Mouse (Mus musculus) midbrain, embryonic 12.5 days (tissue): Measurements from ENCODE around the gene Fgfr2. TPM values are rescaled to one million over a fixed set of nuclear protein-coding genes. Genes with fewer than 3 reads are reported as not detected.

ENCODE experiments used
- ATAC-seq: fragments of 200-750 bp; cut with Nextera tagmentation; 2 replicates; pipeline ENCODE4 v1.8.0; 2017; ENCODE audit warnings: low read depth, moderate TSS enrichment, moderate library complexity; ENCODE audit not compliant: low FRiP score
- H3K27ac ChIP-seq: fragments of 300-500 bp; sonication (generic); replicated peaks from 2 replicates; pipeline ENCODE4 v1.5.1; 2016; ENCODE audit warnings: mild to moderate bottlenecking
- H3K27me3 ChIP-seq: fragments of 300-500 bp; sonication (generic); 2 replicates; pipeline ENCODE4 v1.6.1; 2016; ENCODE audit warnings: mild to moderate bottlenecking
- H3K36me3 ChIP-seq: fragments of 300-500 bp; sonication (generic); 2 replicates; pipeline ENCODE4 v1.6.1; 2016
- H3K4me1 ChIP-seq: fragments of 300-500 bp; sonication (generic); 2 replicates; pipeline ENCODE4 v1.6.1; 2016
- H3K4me2 ChIP-seq: fragments of 300-500 bp; sonication (generic); replicated peaks from 2 replicates; pipeline ENCODE4 v1.6.1; 2016; ENCODE audit warnings: mild to moderate bottlenecking, moderate library complexity
- H3K4me3 ChIP-seq: fragments of 300-500 bp; sonication (generic); 2 replicates; pipeline ENCODE4 v1.5.1; 2016; ENCODE audit warnings: mild to moderate bottlenecking
- H3K9ac ChIP-seq: fragments of 300-500 bp; sonication (generic); replicated peaks from 2 replicates; pipeline ENCODE4 v1.6.1; 2016; ENCODE audit warnings: mild to moderate bottlenecking, moderate library complexity
- H3K9me3 ChIP-seq: fragments of 300-500 bp; sonication (generic); 2 replicates; pipeline ENCODE4 v1.6.1; 2016; ENCODE audit warnings: mild to moderate bottlenecking
- WGBS: fragments of 180-500 bp; shearing (Covaris S2); methylation state at CpG from one replicate; pipeline ENCODE4 v1.1.7; 2016; 5-methylcytosine and 5-hydroxymethylcytosine counted together
- polyA plus RNA-seq: library from polyadenylated mRNA; unstranded; fragments of >200 nt; fragmentation: Nextera tagmentation; extraction: Ambion mirVana; gene quantifications from 2 replicates; pipeline ENCODE4 v1.2.1, GENCODE M21; 2016

The Fgfr2 gene
- polyA plus RNA-seq, 1 experiment from 2014 or later, result 96.5 TPM

DNA sequence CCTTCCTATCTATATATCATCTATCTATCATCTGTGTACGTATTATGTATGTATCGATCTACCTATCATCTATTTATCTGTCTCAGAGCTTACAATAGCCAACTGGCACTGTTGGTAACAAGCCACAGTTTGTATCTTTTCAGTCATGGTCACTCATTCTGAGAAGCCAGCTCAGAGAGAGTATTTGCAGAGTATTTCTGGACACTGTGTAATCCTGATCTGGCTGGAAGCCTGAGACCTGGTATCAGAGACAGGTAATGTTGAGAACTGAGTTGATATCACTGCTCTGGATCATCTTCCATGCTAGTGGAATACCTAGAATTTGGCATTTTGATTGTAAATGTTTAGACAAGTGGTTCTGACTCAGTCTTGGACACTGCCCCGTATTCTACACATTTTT lies 2492.2 kb downstream of the Fgfr2 start:
- Histone ChIP-seq H3K4me3 (no peak overlapping the region), H3K4me2 (no peak overlapping the region), H3K27me3 (peaks cover 9% of the 10 kb centered on the region; the same call in 1 of the 2 replicates), H3K9ac (no peak overlapping the region), H3K27ac (no peak overlapping the region; the same call in 1 of the 2 replicates), H3K9me3 (no peaks in the 10 kb centered on the region), H3K36me3 (no peaks in the 10 kb centered on the region), H3K4me1 (0 out of 2 replicates have a peak, but pooled peaks cover 8% of the 10 kb centered on the region)
- ATAC-seq, result no peak
- WGBS, result 92% methylated on average over 3 of the region's 3 CpGs

DNA sequence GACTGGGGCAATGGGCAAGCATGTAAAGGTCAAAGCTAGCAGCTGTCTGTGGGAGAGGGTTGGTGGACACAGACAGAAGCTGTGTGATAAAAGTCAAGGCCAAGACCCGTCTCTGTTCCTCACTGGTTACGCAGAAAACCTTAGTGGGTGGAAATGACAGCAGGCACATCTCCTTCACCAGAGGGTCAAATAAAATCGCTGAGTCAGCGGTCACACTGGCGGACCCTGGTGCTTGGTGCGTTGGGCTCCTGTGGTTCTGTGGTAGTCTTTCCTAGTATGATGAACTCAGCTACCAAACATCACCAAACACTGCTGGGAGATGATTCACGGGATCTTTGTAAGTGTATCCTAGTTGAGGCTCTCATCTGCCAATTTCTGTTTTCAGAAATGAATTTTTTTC lies 2493.2 kb downstream of the Fgfr2 start:
- no peak overlapping the region for H3K4me2 ChIP-seq
- H3K9me3 ChIP-seq, result no peaks in the 10 kb centered on the region
- WGBS, result 89% methylated on average over 7 of the region's 7 CpGs
- 0 out of 2 replicates have a peak, but pooled peaks cover 8% of the 10 kb centered on the region for H3K4me1 ChIP-seq
- H3K4me3 ChIP-seq, result no peak overlapping the region
- H3K27ac ChIP-seq, result no peak overlapping the region
- no peaks in the 10 kb centered on the region for H3K36me3 ChIP-seq
- no peak overlapping the region for H3K9ac ChIP-seq
- peaks cover 3% of the 10 kb centered on the region; the same call in 1 of the 2 replicates for H3K27me3 ChIP-seq
- no peak for ATAC-seq

DNA sequence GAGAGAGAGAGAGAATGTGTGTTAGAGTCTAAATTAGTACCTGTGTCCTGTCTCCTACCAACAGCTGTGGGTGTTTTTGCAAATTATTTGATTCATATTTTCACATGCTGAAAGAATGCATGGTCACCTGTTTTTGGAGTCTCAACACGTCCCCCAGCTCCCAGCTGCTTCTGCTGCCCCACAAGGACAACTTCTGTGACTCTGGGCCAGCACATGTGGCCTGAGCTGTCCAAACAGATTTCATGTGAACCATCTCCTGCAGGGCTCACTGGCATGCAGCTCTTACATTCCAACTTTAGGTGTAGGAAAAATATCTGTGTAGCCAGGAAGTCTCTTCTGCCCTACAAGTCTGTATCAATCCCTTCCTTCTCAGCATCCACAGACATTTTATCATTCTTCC lies 2494.5 kb downstream of the Fgfr2 start:
- no peak overlapping the region for H3K9ac ChIP-seq
- no peaks in the 10 kb centered on the region for H3K36me3 ChIP-seq
- H3K9me3 ChIP-seq, result no peaks in the 10 kb centered on the region
- peaks cover 3% of the 10 kb centered on the region; the same call in 1 of the 2 replicates for H3K27me3 ChIP-seq
- no peak for ATAC-seq
- H3K27ac ChIP-seq, result no peak overlapping the region
- 0 out of 2 replicates have a peak, but pooled peaks cover 8% of the 10 kb centered on the region for H3K4me1 ChIP-seq
- no peak overlapping the region for H3K4me3 ChIP-seq
- H3K4me2 ChIP-seq, result no peak overlapping the region
- 53% methylated on average over 1 of the region's 1 CpGs for WGBS

DNA sequence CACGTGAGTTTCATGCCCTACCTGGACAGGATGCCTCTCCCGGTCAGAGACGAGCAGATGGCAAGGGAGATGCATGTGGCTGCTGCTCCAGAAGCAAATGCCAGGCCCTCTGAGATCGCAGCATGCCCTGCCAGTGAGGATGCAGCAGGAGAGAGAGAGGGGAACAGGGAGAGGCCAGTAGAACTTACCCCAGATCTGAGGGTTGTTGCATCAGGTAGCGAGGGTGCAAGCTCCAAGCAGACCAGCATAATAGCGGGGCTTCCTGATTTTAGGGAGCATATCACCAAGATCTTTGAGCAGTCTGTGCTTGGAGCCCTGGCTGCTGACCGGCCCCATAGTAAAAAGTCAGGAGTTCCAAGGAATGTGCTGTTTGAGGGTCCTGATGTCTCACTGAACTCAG lies 2497.8 kb downstream of the Fgfr2 start:
- no peak overlapping the region for H3K4me3 ChIP-seq
- H3K36me3 ChIP-seq, result no peaks in the 10 kb centered on the region
- ATAC-seq, result no peak
- WGBS, result 82% methylated on average over 7 of the region's 7 CpGs
- H3K4me1 ChIP-seq, result no peaks in the 10 kb centered on the region
- no peaks in the 10 kb centered on the region for H3K9me3 ChIP-seq
- H3K27ac ChIP-seq, result no peak overlapping the region
- no peak overlapping the region for H3K4me2 ChIP-seq
- H3K9ac ChIP-seq, result no peak overlapping the region
- peaks cover 3% of the 10 kb centered on the region; the same call in 1 of the 2 replicates for H3K27me3 ChIP-seq

DNA sequence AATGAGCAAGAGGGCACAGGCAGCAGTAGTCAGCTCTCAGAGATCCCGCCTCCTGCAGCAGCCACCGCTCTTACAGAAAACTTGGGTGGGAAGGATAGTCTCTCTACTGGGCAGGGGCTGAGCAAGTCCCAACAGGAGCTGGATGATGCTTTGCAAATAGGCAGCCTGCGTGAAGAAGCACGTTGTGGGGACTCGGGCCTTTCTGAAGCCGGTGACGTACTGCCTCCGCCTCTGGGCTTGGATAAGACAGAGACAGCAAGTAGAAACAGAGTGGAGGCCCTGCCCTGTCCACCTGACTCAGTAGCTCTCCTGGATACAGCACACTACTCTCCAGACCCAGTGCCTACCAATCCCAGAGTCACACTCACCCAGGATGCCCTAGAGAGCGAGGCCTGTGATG lies 2498.9 kb downstream of the Fgfr2 start:
- no peaks in the 10 kb centered on the region for H3K36me3 ChIP-seq
- 93% methylated on average over 9 of the region's 9 CpGs for WGBS
- no peak overlapping the region for H3K9ac ChIP-seq
- H3K27me3 ChIP-seq, result peaks cover 3% of the 10 kb centered on the region; the same call in 1 of the 2 replicates
- H3K4me3 ChIP-seq, result no peak overlapping the region
- H3K4me1 ChIP-seq, result no peaks in the 10 kb centered on the region
- no peak overlapping the region for H3K27ac ChIP-seq
- no peak for ATAC-seq
- no peaks in the 10 kb centered on the region for H3K9me3 ChIP-seq
- no peak overlapping the region for H3K4me2 ChIP-seq

DNA sequence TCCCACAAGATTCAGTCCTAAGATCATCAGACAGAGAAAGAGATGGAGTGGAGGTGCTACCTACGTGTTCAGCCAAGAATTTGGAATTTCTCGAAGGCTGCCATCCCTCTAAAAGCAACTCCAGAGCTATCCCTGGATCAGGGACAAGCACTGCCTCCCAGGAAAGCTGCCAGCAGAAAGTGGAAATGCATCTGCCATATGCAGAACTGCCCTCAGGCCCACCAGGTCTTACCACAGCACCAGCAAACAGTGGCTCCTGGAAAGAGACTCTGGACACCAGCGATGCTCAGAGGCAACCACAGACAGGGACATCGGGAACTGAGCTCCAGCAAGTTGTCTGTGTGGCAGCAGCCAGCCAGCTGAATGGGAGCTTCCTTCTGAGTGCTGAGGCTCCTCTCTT lies 2500.8 kb downstream of the Fgfr2 start:
- Histone ChIP-seq H3K4me2 (no peak overlapping the region), H3K27me3 (peaks cover 3% of the 10 kb centered on the region; the same call in 1 of the 2 replicates), H3K9me3 (no peaks in the 10 kb centered on the region), H3K36me3 (no peaks in the 10 kb centered on the region), H3K27ac (no peak overlapping the region), H3K4me1 (no peaks in the 10 kb centered on the region; the same call in 1 of the 2 replicates), H3K9ac (no peak overlapping the region), H3K4me3 (no peak overlapping the region)
- ATAC-seq, result no peak
- 95% methylated on average over 4 of the region's 4 CpGs for WGBS

DNA sequence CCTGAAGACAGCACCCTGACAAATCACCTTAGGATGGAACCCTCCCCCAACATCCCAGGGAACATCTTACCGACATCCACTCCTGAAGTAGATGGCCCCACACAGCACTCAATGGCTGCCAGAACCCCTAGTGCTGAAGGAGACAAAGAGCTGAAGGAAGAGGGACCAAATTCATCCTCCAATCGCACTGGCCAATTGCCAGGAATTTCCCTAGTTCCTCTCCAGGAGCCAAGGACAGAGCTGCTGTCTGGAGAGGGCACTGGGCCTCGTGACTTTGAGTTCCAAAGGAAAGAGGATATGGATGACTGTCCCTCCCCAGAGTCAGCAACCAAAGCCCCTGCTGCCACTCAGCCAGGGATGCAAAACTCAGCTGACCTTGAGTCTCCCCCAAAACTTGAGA lies 2501.2 kb downstream of the Fgfr2 start:
- Histone ChIP-seq H3K27me3 (peaks cover 2% of the 10 kb centered on the region; the same call in 1 of the 2 replicates), H3K27ac (no peak overlapping the region), H3K4me2 (no peak overlapping the region), H3K4me1 (no peaks in the 10 kb centered on the region; the same call in 1 of the 2 replicates), H3K9me3 (no peaks in the 10 kb centered on the region), H3K4me3 (no peak overlapping the region), H3K36me3 (no peaks in the 10 kb centered on the region), H3K9ac (no peak overlapping the region)
- ATAC-seq, result no peak
- 70% methylated on average over 3 of the region's 3 CpGs for WGBS

DNA sequence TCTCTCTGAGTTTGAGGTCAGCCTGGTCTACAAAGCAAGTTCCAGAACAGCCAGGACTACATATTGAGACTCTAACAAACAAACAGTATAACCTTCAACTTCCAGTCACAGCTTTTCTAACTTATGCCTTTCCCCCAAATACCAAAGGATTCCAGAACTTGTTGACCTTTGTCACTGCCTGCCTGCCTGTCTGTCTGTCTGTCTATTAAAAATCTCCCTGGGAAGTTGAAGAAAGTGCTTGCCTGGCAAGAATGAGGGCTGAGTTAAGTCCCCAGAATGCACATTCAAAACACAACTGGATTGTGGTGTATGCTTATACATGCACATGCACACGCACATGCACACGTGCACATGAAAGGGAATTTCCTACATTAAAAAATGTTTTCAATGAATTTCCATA lies 2502.1 kb downstream of the Fgfr2 start:
- 89% methylated on average over 2 of the region's 2 CpGs for WGBS
- no peaks in the 10 kb centered on the region for H3K9me3 ChIP-seq
- ATAC-seq, result no peak
- no peak overlapping the region for H3K4me2 ChIP-seq
- no peaks in the 10 kb centered on the region for H3K36me3 ChIP-seq
- H3K4me3 ChIP-seq, result no peak overlapping the region
- H3K27ac ChIP-seq, result no peak overlapping the region
- no peaks in the 10 kb centered on the region for H3K27me3 ChIP-seq
- H3K4me1 ChIP-seq, result no peaks in the 10 kb centered on the region; the same call in 1 of the 2 replicates
- H3K9ac ChIP-seq, result no peak overlapping the region

DNA sequence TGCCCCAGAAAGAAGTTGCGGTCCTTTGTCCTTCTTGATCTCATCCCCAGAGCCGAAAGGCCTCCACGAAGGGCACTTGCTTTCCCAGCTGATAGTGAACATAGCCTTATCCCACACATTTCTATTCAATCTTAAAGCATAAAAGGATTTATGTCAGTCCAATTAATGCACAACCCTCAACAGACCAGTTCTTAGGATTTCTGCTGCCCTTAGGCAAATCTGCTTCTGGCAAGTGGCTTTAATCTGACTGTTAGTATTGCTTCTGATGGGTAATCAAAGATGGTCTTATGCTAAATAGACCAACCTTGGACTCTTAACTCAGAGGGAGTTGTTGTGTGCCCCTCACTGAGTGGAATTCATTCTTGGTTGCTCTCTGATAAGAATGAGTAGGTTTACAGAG lies 2505.6 kb downstream of the Fgfr2 start:
- peak; percentile 38; the same call in 1 of the 2 replicates for ATAC-seq
- Histone ChIP-seq H3K36me3 (no peaks in the 10 kb centered on the region), H3K9ac (no peak overlapping the region), H3K9me3 (no peaks in the 10 kb centered on the region), H3K4me1 (no peaks in the 10 kb centered on the region; the same call in 1 of the 2 replicates), H3K27me3 (no peaks in the 10 kb centered on the region), H3K27ac (no peak overlapping the region), H3K4me2 (no peak overlapping the region), H3K4me3 (no peak overlapping the region)
- WGBS, result 57% methylated on average over 3 of the region's 3 CpGs

DNA sequence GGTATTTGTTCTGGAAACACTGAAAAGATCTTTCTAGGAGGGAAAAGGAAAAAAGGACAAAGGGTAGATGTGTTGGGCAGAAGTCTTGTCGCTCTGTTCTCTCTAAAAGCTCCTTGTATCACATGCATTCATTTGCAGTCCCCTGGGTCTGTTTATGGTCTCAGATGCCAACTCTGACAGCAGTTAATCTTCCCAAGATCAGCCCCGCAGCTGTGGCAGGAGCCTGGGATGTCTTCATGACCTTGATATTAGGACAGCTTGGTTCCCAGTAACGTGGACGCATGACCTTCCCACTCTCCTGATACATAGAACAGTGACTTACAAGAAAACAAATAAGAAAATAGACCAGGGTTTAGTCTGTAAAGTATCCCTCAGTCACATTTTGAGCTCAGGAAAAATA lies 2509.2 kb downstream of the Fgfr2 start:
- 73% methylated on average over 4 of the region's 4 CpGs for WGBS
- ATAC-seq, result no peak
- 0 out of 2 replicates have a peak, but pooled peaks cover 4% of the 10 kb centered on the region for H3K27me3 ChIP-seq
- no peak overlapping the region for H3K27ac ChIP-seq
- H3K9ac ChIP-seq, result no peak overlapping the region
- H3K9me3 ChIP-seq, result no peaks in the 10 kb centered on the region
- no peak overlapping the region for H3K4me2 ChIP-seq
- H3K36me3 ChIP-seq, result no peaks in the 10 kb centered on the region
- no peak overlapping the region for H3K4me3 ChIP-seq
- H3K4me1 ChIP-seq, result no peaks in the 10 kb centered on the region; the same call in 1 of the 2 replicates

DNA sequence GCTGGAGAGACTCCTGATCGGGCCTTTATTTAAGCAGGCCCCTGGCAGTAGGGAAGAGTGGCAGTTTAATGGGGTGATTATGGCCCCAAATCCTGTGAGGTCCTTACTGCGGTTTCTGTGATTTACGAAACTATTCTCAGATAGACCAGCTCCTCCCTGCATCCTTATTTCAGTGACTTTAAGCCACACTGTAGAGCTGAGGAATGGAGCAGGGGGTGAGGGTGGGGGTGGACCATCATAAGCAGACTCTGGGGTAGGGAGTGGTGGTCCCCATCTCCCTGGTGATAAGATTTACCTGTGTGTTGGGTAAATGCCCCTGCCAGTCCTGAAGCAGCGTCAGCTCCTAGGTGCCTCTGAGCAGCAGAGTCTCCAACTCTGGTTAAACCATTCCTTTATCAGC lies 2516.2 kb downstream of the Fgfr2 start:
- ATAC-seq, result no peak
- Histone ChIP-seq H3K4me1 (no peaks in the 10 kb centered on the region), H3K4me3 (no peak overlapping the region), H3K27me3 (0 out of 2 replicates have a peak, but pooled peaks cover 5% of the 10 kb centered on the region), H3K27ac (no peak overlapping the region), H3K36me3 (no peaks in the 10 kb centered on the region), H3K9me3 (no peaks in the 10 kb centered on the region), H3K4me2 (no peak overlapping the region), H3K9ac (no peak overlapping the region)
- WGBS, result 67% methylated on average over 4 of the region's 4 CpGs

DNA sequence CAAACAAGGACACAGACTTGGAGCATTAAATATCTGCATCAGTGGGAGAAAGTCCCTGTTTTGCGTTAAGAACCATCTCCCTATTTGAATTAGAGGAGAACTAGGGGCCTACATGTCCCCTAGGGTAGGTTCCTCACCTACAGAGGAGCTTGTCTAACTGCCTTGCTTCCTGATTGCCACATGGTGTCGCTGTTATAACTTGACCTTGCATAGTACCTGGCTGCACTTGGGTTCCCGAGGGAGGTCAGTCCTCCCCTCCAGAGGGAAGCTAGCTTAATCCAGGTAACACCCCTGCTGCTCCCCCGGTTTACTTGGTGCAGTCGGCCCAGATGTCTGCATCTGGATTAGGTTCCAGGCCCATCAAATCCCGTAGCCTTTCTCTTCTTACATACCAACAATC lies 2518.0 kb downstream of the Fgfr2 start:
- Histone ChIP-seq H3K9ac (no peak overlapping the region), H3K4me3 (no peak overlapping the region), H3K4me1 (no peaks in the 10 kb centered on the region), H3K4me2 (no peak overlapping the region), H3K27me3 (0 out of 2 replicates have a peak, but pooled peaks cover 5% of the 10 kb centered on the region), H3K9me3 (no peaks in the 10 kb centered on the region), H3K27ac (no peak overlapping the region), H3K36me3 (no peaks in the 10 kb centered on the region)
- no peak for ATAC-seq
- 30% methylated on average over 6 of the region's 6 CpGs for WGBS

DNA sequence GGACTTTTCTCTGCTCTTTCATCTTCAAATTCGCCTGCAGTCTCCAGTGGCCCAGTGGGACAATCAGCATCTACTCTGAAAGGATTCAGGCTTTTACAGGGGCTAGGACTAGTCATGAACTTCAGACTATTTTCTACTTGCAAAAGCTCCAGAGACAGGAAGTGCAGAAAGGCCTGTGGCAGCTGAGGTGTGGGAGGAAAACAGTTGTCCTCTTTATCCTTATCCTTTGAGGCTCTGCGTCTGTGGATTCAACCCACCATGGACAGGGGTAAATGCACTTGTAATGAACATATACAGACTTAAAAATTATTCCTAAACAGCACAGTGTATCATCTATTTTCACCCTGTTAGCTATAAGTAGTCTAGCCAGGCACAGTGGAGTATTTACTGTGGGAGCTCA lies 2518.8 kb downstream of the Fgfr2 start:
- no peak overlapping the region for H3K4me2 ChIP-seq
- H3K4me3 ChIP-seq, result no peak overlapping the region
- H3K27me3 ChIP-seq, result peaks cover 7% of the 10 kb centered on the region; the same call in 1 of the 2 replicates
- H3K4me1 ChIP-seq, result no peaks in the 10 kb centered on the region
- H3K36me3 ChIP-seq, result no peaks in the 10 kb centered on the region
- H3K9me3 ChIP-seq, result no peaks in the 10 kb centered on the region
- H3K27ac ChIP-seq, result no peak overlapping the region
- no peak overlapping the region for H3K9ac ChIP-seq
- no peak for ATAC-seq
- 86% methylated on average over 2 of the region's 2 CpGs for WGBS
